Mouse (Mus musculus) neural tube, embryonic 13.5 days (tissue): ENCODE results near the gene Gm10197. TPM values are rescaled to one million over a fixed set of nuclear protein-coding genes. Genes with fewer than 3 reads are reported as not detected.
A peak's percentile ranks its signal among the peaks of the same experiment; 100 is the strongest.

Source experiments
- ATAC-seq: fragments of 200-750 bp; cut with Nextera tagmentation; 2 replicates; pipeline ENCODE4 v1.8.0; 2017; ENCODE audit warnings: low read depth, mild to moderate bottlenecking, moderate TSS enrichment, moderate library complexity
- H3K27ac ChIP-seq: fragments of 300-500 bp; sonication (generic); replicated peaks from 2 replicates; pipeline ENCODE4 v1.5.1; 2015; ENCODE audit warnings: moderate library complexity, mild to moderate bottlenecking, inconsistent platforms
- H3K27me3 ChIP-seq: fragments of 300-500 bp; sonication (generic); 2 replicates; pipeline ENCODE4 v1.6.1; 2015; ENCODE audit warnings: mild to moderate bottlenecking, inconsistent platforms
- H3K36me3 ChIP-seq: fragments of 300-500 bp; sonication (generic); 2 replicates; pipeline ENCODE4 v1.6.1; 2015; ENCODE audit warnings: mild to moderate bottlenecking, inconsistent platforms
- H3K4me1 ChIP-seq: fragments of 300-500 bp; sonication (generic); replicated peaks from 2 replicates; pipeline ENCODE4 v1.6.1; 2015; ENCODE audit warnings: inconsistent platforms
- H3K4me2 ChIP-seq: fragments of 300-500 bp; sonication (generic); 2 replicates; pipeline ENCODE4 v1.6.1; 2015; ENCODE audit warnings: inconsistent platforms, mild to moderate bottlenecking, moderate library complexity
- H3K4me3 ChIP-seq: fragments of 300-500 bp; sonication (generic); 2 replicates; pipeline ENCODE4 v1.5.1; 2015; ENCODE audit warnings: mild to moderate bottlenecking, inconsistent platforms
- H3K9ac ChIP-seq: fragments of 300-500 bp; sonication (generic); 2 replicates; pipeline ENCODE4 v1.6.1; 2015; ENCODE audit warnings: moderate library complexity, mild to moderate bottlenecking, inconsistent platforms
- H3K9me3 ChIP-seq: fragments of 300-500 bp; sonication (generic); 2 replicates; pipeline ENCODE4 v1.6.1; 2016; ENCODE audit warnings: inconsistent platforms
- WGBS: fragments of 180-500 bp; shearing (Covaris S2); methylation state at CpG from one replicate; pipeline ENCODE4 v1.1.7; 2015; 5-methylcytosine and 5-hydroxymethylcytosine counted together
- polyA plus RNA-seq: library from polyadenylated mRNA; unstranded; fragments of >200 nt; fragmentation: Nextera tagmentation; extraction: Ambion mirVana; gene quantifications from 2 replicates; pipeline ENCODE4 v1.2.1, GENCODE M21; 2015

Gm10197 gene
- not detected in 2 replicates for polyA plus RNA-seq

DNA sequence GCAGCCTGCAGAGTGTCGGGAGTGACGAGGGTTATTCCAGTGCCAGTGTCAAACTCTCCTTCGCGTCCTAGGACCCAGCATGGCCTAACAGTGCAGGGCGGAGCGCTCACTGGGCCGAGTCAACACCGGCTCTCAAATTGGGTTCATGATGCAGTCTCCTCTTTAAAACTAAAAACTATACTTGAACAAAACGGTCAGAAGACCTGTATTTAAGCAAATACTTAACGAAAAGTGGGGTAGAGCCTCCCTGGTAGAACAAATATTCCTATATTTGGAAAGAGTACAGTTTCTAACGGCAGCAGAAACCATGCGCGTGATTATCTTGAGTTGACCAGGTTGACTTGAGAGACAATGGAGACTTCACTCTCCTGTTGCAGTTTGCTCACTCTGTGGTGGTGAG is at the start of gene Gm10197:
TSS of gene Gm10197 (minus strand) at position 101 of the 400 bp plus-strand sequence.
- 90% methylated on average over 13 of the region's 13 CpGs for WGBS
- Histone ChIP-seq H3K9ac (no peak within 1 kb of the TSS), H3K27ac (no peak within 1 kb of the TSS), H3K27me3 (no peaks in the 10 kb centered on the region), H3K9me3 (no peaks in the 10 kb centered on the region), H3K4me1 (peaks cover 17% of the 10 kb centered on the region), H3K36me3 (peaks cover 49% of the 10 kb centered on the region), H3K4me3 (no peak within 1 kb of the TSS), H3K4me2 (no peak within 1 kb of the TSS)
- no peak for ATAC-seq

DNA sequence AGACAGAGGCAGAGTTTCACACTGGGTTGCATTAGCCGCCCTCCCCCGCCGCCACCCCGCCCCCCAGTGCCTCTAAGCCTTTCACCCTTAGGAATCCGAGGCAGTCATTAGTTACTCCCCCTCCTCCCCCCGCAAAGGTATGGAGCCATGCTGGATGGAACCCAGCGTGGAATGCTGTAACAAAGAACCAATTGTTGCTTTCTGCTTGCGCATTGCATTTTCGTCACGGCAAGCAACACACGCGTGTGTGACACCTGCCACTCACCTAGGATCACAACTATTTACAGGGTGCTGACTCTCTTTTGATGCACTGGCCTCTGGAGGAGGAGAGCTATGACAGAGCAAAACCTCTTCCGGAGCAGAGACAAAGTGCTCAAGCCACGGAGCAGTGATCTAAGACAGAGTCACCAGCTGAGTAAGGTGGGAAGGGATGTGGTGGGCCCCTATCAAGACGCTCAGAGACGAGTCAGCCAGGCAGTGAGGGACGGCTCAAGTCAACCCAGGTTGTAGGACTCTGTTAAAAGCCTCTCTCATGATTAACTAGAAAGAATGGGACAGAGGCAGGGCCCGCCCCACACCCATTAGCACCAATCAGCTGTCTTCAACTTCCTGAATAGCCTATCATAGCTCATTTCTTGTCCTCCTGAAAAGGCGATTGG is 49.5 kb upstream of the Gm10197 start:
- Histone ChIP-seq H3K4me3 (peak overlapping the region; percentile 45), H3K27ac (peak overlapping the region; percentile 35), H3K9ac (peak overlapping the region; percentile 65), H3K36me3 (no peaks in the 10 kb centered on the region), H3K4me1 (peaks cover 10% of the 10 kb centered on the region), H3K27me3 (peaks cover 15% of the 10 kb centered on the region), H3K4me2 (peak overlapping the region; percentile 83), H3K9me3 (no peaks in the 10 kb centered on the region)
- ATAC-seq, result peak; percentile 93
- WGBS, result under 1% methylated on average over 19 of the region's 19 CpGs

DNA sequence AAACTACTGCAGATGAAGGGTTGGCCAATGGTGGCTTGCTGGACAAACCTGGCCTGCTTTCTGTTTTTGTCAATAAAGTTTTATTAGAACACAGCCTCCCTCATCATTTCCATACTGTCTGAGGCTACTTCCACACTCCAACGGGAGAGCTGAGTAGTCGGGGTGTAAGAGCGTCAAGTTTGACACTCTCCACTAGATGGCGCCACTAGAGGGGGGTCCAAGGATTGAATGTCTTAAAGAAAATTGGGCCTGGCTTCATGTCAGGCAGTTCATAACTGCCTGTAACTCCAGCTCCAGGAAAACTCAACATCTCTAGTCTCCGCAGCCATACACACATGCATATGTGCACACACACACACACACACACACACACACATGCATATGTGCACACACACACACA is 48.3 kb upstream of the Gm10197 start:
- WGBS, result 49% methylated on average over 5 of the region's 5 CpGs
- peaks cover 10% of the 10 kb centered on the region for H3K4me1 ChIP-seq
- ATAC-seq, result no peak
- H3K36me3 ChIP-seq, result no peaks in the 10 kb centered on the region
- H3K4me2 ChIP-seq, result no peak overlapping the region
- no peak overlapping the region for H3K9ac ChIP-seq
- no peak overlapping the region for H3K27ac ChIP-seq
- no peaks in the 10 kb centered on the region for H3K9me3 ChIP-seq
- H3K4me3 ChIP-seq, result no peak overlapping the region
- peaks cover 15% of the 10 kb centered on the region for H3K27me3 ChIP-seq

DNA sequence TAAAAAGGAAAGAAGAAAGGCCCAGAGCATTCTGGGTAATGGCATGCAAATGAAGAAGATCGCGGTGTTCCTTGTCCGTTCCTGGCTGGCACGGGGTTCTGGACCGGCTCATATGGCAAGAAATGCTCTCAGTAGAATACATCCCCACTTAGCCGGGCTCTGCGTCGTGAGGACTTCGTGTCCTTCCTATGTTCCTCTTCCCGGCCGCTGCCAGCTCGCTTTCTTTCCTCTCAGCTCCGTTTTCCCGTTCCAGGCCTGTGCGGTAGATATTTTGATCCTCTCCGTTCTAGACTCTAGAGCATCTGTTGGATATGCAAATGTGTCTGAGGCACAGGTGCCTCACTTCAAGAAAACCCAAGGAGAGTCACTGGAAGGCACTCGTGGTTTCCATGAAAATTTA is 43.6 kb upstream of the Gm10197 start:
- Histone ChIP-seq H3K9me3 (no peaks in the 10 kb centered on the region), H3K4me3 (no peak overlapping the region), H3K27me3 (no peaks in the 10 kb centered on the region), H3K9ac (no peak overlapping the region), H3K4me2 (no peak overlapping the region), H3K36me3 (no peaks in the 10 kb centered on the region), H3K27ac (no peak overlapping the region), H3K4me1 (peaks cover 16% of the 10 kb centered on the region)
- ATAC-seq, result no peak
- 88% methylated on average over 17 of the region's 17 CpGs for WGBS

DNA sequence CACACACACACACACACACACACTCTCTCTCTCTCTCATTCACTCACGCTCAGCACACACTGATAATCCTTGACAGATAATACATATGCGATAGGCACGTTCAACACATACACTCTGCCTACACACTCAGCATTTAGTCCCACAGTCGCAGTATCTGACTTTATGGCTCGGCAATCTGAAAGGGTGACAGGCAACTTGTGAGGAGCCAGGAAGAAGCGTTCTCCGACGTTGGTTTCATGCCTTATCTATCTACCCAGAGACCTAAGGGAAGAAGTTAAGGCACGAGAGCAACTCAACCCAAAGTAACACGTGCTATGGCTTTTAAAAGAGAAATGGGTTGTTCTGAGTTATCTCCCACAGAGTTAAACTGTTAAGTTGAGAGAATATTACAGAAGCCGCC is 43.1 kb upstream of the Gm10197 start:
- no peaks in the 10 kb centered on the region for H3K36me3 ChIP-seq
- no peaks in the 10 kb centered on the region for H3K9me3 ChIP-seq
- H3K27me3 ChIP-seq, result no peaks in the 10 kb centered on the region
- no peak overlapping the region for H3K27ac ChIP-seq
- ATAC-seq, result no peak
- peaks cover 16% of the 10 kb centered on the region for H3K4me1 ChIP-seq
- no peak overlapping the region for H3K9ac ChIP-seq
- no peak overlapping the region for H3K4me3 ChIP-seq
- 89% methylated on average over 11 of the region's 11 CpGs for WGBS
- no peak overlapping the region for H3K4me2 ChIP-seq

DNA sequence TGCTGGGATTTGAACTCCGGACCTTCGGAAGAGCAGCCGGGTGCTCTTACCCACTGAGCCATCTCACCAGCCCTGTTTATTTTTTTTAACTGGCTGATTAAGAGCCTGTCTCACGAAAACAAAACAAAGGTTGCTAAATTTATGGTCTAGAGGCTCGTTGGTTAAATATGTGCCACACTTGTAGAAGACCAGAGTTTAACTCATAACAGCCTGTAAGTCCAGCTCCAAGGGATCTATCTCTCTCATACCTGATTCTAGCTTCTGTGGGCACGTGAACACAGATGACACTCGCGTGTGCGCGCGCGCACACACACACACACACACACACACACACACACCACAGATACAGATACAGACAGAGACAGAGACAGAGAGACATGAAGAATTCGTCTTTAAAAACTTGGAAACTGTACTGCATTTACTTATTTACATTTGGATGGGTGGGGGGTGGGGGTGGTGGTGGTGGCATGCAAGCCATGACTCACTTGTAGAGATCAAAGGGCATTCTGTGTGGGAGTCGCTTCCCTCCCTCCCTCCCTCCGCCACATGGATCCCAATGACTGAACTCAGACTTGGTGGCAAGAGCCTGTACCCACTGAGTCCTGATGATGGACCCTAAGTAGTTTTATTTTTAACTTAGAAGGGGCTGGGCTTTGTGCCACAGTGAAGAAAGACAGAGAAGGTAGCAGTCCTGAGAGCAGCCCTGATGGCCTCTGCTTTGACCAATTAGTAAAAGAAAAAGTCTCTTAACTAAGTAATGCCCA is 42.2 kb upstream of the Gm10197 start:
- no peak overlapping the region for H3K4me2 ChIP-seq
- peaks cover 16% of the 10 kb centered on the region for H3K4me1 ChIP-seq
- ATAC-seq, result no peak
- no peak overlapping the region for H3K27ac ChIP-seq
- H3K4me3 ChIP-seq, result no peak overlapping the region
- 80% methylated on average over 15 of the region's 15 CpGs for WGBS
- no peaks in the 10 kb centered on the region for H3K36me3 ChIP-seq
- H3K27me3 ChIP-seq, result no peaks in the 10 kb centered on the region
- no peaks in the 10 kb centered on the region for H3K9me3 ChIP-seq
- no peak overlapping the region for H3K9ac ChIP-seq

DNA sequence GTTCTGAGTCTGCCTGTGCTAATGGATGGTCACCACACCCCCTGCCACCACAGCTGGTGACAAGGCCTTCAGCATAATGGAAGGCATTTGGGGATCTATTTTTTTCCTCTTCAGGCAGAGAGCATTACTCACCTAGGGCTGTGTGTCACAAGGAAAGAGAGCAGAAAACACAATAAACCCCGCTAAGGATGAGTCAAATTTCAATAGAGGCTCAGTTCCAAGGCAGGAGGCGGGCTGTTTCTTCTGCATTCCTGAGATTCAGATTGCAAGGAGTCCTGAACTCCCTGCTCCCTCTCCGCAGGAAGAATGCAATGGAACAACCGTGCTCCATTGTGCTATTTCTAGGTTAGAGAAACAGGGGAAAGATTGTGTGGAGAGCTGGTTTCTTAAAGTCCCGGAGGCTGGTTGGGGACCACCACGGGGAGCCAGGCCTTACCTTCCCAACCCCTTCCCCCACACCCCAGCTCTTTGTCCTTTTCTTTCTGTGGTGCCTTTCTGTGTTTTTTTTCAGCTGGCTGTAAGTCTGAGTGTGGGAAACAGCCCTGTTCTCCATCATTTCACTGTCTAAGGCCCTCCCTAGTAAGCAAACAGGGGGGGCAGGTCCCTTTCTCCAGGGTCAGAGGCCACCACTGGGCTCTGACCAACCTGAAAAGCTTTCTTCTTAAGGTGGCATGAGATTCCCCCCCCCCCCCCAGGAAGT is 40.7 kb upstream of the Gm10197 start:
- no peak overlapping the region for H3K4me2 ChIP-seq
- H3K4me3 ChIP-seq, result no peak overlapping the region
- H3K27me3 ChIP-seq, result no peaks in the 10 kb centered on the region
- no peak for ATAC-seq
- H3K27ac ChIP-seq, result peak overlapping the region; percentile 43
- H3K9me3 ChIP-seq, result no peaks in the 10 kb centered on the region
- peaks cover 16% of the 10 kb centered on the region for H3K4me1 ChIP-seq
- WGBS, result 7% methylated on average over 6 of the region's 6 CpGs
- no peak overlapping the region for H3K9ac ChIP-seq
- H3K36me3 ChIP-seq, result no peaks in the 10 kb centered on the region

DNA sequence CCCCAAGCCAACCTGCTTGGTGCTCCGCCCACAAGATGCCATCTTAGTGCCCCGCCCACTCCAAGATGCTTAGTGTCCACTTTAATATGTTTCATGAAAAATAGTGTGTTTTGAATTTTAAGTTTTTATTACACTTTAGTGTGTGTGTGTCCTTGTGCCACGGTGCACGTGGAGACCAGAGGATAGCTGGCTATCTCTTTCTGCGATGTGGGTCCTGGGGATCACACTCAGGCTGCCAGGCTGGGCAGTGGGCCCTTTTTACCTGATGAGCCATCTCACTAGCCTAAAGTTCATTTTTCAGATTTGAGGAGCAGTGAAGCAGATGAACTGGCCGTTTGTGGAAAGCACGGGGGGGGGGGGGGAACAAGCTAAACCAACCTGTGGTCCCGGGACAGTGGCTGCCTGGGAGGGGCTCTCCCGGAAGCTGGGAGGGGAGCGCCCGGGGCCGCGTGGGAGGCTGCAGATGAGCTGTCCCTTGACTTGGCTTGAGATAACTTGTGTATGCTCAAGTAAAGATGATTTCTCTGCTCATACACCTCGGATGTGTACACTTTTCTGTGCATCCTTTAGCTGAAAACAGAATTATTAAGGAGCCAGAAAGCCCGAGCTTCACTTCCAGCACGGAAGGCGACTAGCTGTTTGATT is 38.2 kb upstream of the Gm10197 start:
- no peak for ATAC-seq
- 68% methylated on average over 17 of the region's 17 CpGs for WGBS
- H3K4me2 ChIP-seq, result no peak overlapping the region
- no peaks in the 10 kb centered on the region for H3K9me3 ChIP-seq
- no peaks in the 10 kb centered on the region for H3K36me3 ChIP-seq
- no peak overlapping the region for H3K9ac ChIP-seq
- H3K4me3 ChIP-seq, result no peak overlapping the region
- H3K4me1 ChIP-seq, result peaks cover 16% of the 10 kb centered on the region
- H3K27me3 ChIP-seq, result no peaks in the 10 kb centered on the region
- H3K27ac ChIP-seq, result no peak overlapping the region

DNA sequence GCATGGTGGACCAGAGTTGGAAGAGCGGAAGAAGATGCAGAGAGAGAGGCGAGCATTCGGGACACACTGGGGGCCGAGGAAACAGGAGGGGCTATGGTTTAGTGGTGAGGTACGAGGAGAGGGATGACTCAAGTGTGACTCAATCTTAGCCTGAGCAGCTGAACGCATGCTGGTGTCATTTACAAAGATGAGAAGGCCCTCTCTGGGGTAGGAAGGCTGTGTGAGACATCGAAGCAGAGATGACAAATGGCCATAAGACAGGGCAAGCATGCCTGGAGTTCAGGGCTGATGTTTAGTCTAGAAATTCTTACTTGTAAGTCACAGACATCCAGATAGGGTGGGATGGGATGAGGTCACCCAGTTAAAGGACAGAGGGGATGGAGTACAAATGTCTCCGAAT is 36.8 kb upstream of the Gm10197 start:
- H3K27ac ChIP-seq, result no peak overlapping the region
- ATAC-seq, result no peak
- H3K4me2 ChIP-seq, result no peak overlapping the region
- H3K36me3 ChIP-seq, result no peaks in the 10 kb centered on the region
- no peak overlapping the region for H3K9ac ChIP-seq
- peaks cover 3% of the 10 kb centered on the region; the same call in 1 of the 2 replicates for H3K9me3 ChIP-seq
- peaks cover 16% of the 10 kb centered on the region for H3K4me1 ChIP-seq
- H3K27me3 ChIP-seq, result no peaks in the 10 kb centered on the region
- no peak overlapping the region for H3K4me3 ChIP-seq
- WGBS, result 89% methylated on average over 8 of the region's 8 CpGs

DNA sequence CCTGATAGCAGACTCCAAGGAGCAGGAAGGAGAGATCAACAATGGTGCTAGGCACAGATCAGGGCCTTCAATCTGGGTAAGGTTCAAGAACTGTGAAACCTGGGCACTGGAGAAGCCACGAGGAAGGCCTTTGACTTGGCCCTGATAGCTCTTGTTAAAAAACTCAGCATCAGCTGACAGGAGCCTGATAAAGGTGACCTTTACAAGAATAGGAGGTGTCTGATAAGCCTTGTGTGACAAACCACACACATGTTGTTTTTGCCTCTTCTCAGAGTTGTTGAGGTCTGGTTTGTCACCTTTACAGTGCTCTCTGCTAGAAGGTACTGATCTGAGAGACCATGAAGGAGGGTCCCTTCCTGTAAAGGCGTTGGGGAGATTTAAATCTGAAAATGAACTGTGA is 35.8 kb upstream of the Gm10197 start:
- WGBS, result 79% methylated on average over 2 of the region's 2 CpGs

DNA sequence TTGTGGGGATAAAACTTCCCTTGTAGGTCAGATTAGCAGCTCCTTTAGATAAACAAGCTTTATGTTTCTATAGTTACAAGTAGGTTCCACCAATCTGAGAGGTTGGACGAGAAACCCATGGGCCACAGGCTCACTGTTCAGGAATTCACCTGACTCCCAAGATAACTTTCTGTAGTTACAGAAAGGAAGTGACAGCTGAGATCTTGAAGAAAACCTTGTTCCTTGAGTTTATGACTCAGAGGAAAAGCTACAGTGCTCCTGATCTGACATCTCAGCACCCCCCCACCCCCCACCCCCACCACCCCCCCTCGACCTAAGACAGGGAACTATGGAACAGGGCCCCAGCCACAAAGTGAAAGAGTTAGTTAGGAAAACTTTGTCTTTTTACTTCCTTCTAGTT is 34.2 kb upstream of the Gm10197 start:
- Histone ChIP-seq H3K9ac (no peak overlapping the region), H3K4me1 (no peaks in the 10 kb centered on the region), H3K27ac (no peak overlapping the region), H3K27me3 (no peaks in the 10 kb centered on the region), H3K4me2 (no peak overlapping the region), H3K36me3 (no peaks in the 10 kb centered on the region), H3K4me3 (no peak overlapping the region), H3K9me3 (peaks cover 3% of the 10 kb centered on the region; the same call in 1 of the 2 replicates)
- no peak for ATAC-seq
- WGBS, result 85% methylated on average over 2 of the region's 2 CpGs

More for the DNA sequence above, 35.8 kb upstream of the Gm10197 start:
- ATAC-seq, result no peak
- no peak overlapping the region for H3K27ac ChIP-seq
- no peak overlapping the region for H3K4me2 ChIP-seq
- H3K9ac ChIP-seq, result no peak overlapping the region
- no peaks in the 10 kb centered on the region for H3K36me3 ChIP-seq
- H3K9me3 ChIP-seq, result peaks cover 3% of the 10 kb centered on the region; the same call in 1 of the 2 replicates
- H3K4me1 ChIP-seq, result peaks cover 12% of the 10 kb centered on the region
- H3K27me3 ChIP-seq, result no peaks in the 10 kb centered on the region
- no peak overlapping the region for H3K4me3 ChIP-seq
